Mouse (Mus musculus): Measurements from ENCODE around the gene Limch1.

The Limch1 gene

DNA sequence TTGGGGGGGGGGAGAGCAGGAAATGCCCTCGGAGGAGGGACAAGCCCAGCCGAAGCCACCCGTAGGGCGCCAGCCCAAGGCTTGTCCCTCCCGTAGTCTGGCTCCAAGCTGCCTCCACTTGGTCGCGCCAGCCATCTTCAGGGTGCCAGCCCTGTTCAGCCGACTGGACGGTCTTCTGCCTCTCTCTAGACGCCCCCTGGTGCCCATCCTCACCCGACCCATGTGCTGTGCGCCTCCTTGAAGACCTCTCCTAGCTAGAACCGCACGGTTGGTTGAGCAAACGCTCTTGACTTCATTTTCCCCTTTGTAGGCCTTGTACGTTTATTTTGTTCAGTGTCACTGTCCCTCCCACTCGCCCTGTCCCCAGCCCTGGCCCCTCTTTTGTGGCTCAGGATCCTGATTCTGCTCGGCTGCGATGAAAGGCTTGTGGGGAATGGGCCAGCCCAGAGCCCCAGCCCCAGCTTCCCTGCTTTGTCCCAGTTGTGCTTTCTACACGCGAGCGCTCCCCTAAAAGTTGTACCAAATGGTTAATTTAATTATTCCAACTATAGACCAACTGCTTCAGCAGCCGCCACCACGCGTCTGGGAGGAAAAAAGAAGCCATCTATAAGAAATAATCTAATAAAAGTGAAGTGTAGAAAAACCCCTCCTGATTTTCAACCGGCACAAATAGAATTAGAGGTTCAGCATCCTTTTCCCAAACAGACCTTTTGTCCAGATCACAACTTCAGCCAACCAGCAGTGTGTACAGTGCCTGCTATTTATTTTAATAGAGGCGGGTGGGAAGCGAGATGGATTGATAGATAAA lies 356.4 kb downstream of the Limch1 start:
- no peak for DNase-seq (ENCODE audit: low spot score in 2 of 2)

DNA sequence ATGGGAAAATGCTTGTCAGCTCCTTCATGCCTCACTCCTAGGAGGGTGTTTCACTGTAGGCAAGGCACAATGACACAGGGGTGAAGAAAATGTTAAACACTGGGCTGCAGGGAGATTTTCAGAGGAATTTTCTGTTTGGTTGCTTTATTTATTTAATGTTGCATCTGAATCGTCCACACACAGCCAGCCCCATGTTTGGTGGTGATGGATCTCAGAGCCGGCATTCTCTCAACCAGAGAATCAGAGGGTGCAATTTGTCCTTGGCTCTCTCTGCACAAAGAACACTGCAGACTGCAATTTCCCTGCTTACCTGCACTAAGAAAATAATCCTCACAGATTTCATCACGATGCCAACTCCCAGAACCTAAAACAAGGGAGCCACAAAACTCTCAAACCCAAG lies 357.4 kb downstream of the Limch1 start:
- no peak for DNase-seq (ENCODE audit: low spot score in 2 of 2)

DNA sequence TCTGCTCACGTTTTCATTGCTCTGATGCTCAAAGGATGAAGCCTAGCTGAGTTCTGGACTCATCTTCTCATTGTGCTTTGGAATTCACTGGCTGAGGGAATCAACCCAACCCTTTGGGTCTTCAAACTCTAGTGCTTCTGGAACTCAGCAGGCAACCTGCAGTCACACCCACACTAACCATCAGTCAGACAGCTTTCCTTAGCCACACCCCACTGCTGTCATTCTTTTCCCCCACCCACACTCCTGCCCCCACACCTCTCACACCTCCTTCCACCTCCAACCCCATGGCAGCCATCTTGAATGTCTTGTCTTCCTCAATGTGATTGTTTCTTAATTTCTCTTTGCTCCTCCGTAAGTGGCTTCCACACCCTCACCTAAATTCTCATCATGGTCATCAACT lies 360.6 kb downstream of the Limch1 start:
- DNase-seq (ENCODE audit: low spot score in 2 of 2), result no peak

Measured in natural killer cell, adult 2 months (primary cell).